Mouse (Mus musculus) heart, embryonic 12.5 days (tissue): Measurements from ENCODE around the gene Ceacam9. TPM values are rescaled to one million over a fixed set of nuclear protein-coding genes. Genes with fewer than 3 reads are reported as not detected.

Experiments
- ATAC-seq: fragments of 200-750 bp; cut with Nextera tagmentation; 2 replicates; pipeline ENCODE4 v1.8.0; 2017; ENCODE audit warnings: moderate TSS enrichment, moderate library complexity; ENCODE audit not compliant: insufficient number of reproducible peaks, low FRiP score
- H3K27ac ChIP-seq: fragments of 300-500 bp; sonication (generic); 2 replicates; pipeline ENCODE4 v1.5.1; 2016; ENCODE audit warnings: mild to moderate bottlenecking, moderate library complexity; ENCODE audit not compliant: poor library complexity, severe bottlenecking
- H3K27me3 ChIP-seq: fragments of 300-500 bp; sonication (generic); replicated peaks from 2 replicates; pipeline ENCODE4 v1.6.1; 2016; ENCODE audit warnings: mild to moderate bottlenecking, moderate library complexity
- H3K36me3 ChIP-seq: fragments of 300-500 bp; sonication (generic); 2 replicates; pipeline ENCODE4 v1.6.1; 2016; ENCODE audit warnings: mild to moderate bottlenecking, moderate library complexity
- H3K4me1 ChIP-seq: fragments of 300-500 bp; sonication (generic); replicated peaks from 2 replicates; pipeline ENCODE4 v1.6.1; 2016; ENCODE audit warnings: mild to moderate bottlenecking
- H3K4me2 ChIP-seq: fragments of 300-500 bp; sonication (generic); 2 replicates; pipeline ENCODE4 v1.6.1; 2016; ENCODE audit warnings: mild to moderate bottlenecking, moderate library complexity
- H3K4me3 ChIP-seq: fragments of 300-500 bp; sonication (generic); 2 replicates; pipeline ENCODE4 v1.5.1; 2016; ENCODE audit warnings: mild to moderate bottlenecking
- H3K9ac ChIP-seq: fragments of 300-500 bp; sonication (generic); 2 replicates; pipeline ENCODE4 v1.6.1; 2016; ENCODE audit warnings: mild to moderate bottlenecking, moderate library complexity
- H3K9me3 ChIP-seq: fragments of 300-500 bp; sonication (generic); replicated peaks from 2 replicates; pipeline ENCODE4 v1.6.1; 2016; ENCODE audit warnings: mild to moderate bottlenecking, moderate library complexity
- WGBS: fragments of 180-500 bp; shearing (Covaris S2); methylation state at CpG from one replicate; pipeline ENCODE4 v1.1.7; 2016; 5-methylcytosine and 5-hydroxymethylcytosine counted together
- polyA plus RNA-seq: library from polyadenylated mRNA; unstranded; fragments of >200 nt; fragmentation: Nextera tagmentation; extraction: Ambion mirVana; gene quantifications from 2 replicates; pipeline ENCODE4 v1.2.1, GENCODE M21; 2016

Ceacam9 gene
- polyA plus RNA-seq, 1 experiment from 2014 or later, result not detected

DNA sequence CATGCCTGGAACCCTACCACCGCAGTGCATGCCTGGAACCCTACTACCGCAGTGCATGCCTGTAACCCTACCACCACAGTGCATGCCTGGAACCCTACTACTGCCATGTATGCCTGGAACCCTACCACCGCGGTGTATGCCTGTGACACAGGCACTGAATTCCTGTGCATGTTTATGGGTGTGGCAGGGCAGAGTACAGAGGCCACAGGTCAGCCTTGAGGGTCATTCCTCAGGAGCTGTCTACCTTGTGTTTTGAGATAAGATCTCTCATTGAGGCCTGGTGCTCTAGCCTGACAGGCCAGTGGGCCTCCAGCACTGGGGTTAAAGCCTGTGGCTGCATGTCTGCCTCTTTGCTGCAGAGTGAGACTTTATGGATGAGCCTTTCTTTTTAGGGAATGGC, 23.6 kb downstream of the Ceacam9 start:
- Histone ChIP-seq H3K4me1 (peaks cover 17% of the 10 kb centered on the region), H3K27ac (no peak overlapping the region), H3K4me3 (no peak overlapping the region), H3K9me3 (no peaks in the 10 kb centered on the region), H3K36me3 (peaks cover 77% of the 10 kb centered on the region), H3K4me2 (no peak overlapping the region), H3K9ac (no peak overlapping the region), H3K27me3 (no peaks in the 10 kb centered on the region)
- WGBS, result 88% methylated on average over 4 of the region's 4 CpGs
- no peak for ATAC-seq

DNA sequence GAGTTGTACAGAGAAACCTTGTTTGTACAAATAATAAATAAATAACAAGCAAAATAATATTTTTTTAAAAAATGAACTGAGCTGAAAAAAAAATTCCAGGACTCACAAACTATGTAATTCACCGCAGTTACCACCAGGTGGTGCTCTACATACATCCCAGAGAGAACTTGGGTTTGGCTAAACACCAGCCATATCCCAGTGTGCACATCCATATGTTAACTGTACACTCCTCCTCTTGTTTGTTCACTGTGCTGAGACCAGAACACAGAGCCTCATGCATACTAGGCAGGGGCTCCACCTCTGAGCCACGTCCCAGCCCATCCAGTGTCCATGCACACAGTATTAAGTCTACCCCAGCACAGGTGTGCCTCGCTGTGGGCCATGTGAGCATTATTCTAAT, 24.4 kb downstream of the Ceacam9 start:
- Histone ChIP-seq H3K4me2 (no peak overlapping the region), H3K4me3 (no peak overlapping the region), H3K27me3 (no peaks in the 10 kb centered on the region), H3K9ac (no peak overlapping the region), H3K36me3 (peaks cover 73% of the 10 kb centered on the region), H3K4me1 (peaks cover 17% of the 10 kb centered on the region), H3K9me3 (no peaks in the 10 kb centered on the region), H3K27ac (no peak overlapping the region)
- no peak for ATAC-seq
- WGBS, result 55% methylated on average over 3 of the region's 3 CpGs

DNA sequence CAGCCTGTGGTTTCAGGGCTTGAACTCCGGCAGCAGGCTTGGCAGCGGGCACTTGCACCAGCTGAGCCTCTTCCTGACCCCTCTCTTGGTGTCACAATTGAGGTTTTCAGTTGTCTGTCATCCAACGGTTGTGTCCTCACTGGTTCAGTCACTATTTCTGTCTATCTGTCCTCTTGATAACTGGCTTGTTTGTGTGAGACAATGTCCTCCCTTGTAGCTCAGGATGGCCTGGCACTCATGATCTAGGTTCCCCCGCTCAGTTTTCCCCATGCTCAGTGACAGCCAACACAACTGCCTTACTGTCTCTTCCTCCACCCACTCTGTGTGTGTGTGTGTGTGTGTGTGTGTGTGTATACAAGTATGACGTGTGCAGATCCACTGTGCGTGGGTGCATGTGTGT, 25.9 kb downstream of the Ceacam9 start:
- Histone ChIP-seq H3K27me3 (no peaks in the 10 kb centered on the region), H3K27ac (no peak overlapping the region), H3K9me3 (no peaks in the 10 kb centered on the region), H3K4me2 (no peak overlapping the region), H3K36me3 (peaks cover 65% of the 10 kb centered on the region), H3K4me3 (no peak overlapping the region), H3K4me1 (peaks cover 17% of the 10 kb centered on the region), H3K9ac (no peak overlapping the region)
- 88% methylated on average over 6 of the region's 6 CpGs for WGBS
- no peak for ATAC-seq

DNA sequence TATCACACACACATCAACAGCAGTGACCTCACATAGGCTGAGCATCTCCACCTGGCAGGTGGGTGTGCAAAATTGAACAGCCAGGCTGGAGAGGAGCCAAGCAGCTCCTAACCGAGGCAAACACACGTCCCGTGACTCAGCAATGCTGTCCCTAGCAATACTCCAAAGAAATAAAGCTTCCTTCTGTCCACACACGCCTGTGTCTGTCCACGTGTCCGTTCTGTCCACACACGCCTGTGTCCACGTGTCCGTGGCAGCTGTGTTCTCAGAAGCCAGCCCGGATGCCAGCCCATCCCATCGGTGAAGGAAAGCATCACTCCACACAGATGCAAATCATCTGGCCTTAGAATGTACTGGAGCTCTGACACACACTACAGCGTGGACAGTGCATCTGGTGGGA, 30.3 kb downstream of the Ceacam9 start:
- H3K27me3 ChIP-seq, result no peaks in the 10 kb centered on the region
- no peak for ATAC-seq
- H3K27ac ChIP-seq, result no peak overlapping the region
- 82% methylated on average over 12 of the region's 12 CpGs for WGBS
- peaks cover 5% of the 10 kb centered on the region; the same call in 1 of the 2 replicates for H3K4me1 ChIP-seq
- no peak overlapping the region for H3K4me2 ChIP-seq
- H3K4me3 ChIP-seq, result no peak overlapping the region
- H3K9me3 ChIP-seq, result no peaks in the 10 kb centered on the region
- H3K9ac ChIP-seq, result no peak overlapping the region
- H3K36me3 ChIP-seq, result peaks cover 31% of the 10 kb centered on the region

DNA sequence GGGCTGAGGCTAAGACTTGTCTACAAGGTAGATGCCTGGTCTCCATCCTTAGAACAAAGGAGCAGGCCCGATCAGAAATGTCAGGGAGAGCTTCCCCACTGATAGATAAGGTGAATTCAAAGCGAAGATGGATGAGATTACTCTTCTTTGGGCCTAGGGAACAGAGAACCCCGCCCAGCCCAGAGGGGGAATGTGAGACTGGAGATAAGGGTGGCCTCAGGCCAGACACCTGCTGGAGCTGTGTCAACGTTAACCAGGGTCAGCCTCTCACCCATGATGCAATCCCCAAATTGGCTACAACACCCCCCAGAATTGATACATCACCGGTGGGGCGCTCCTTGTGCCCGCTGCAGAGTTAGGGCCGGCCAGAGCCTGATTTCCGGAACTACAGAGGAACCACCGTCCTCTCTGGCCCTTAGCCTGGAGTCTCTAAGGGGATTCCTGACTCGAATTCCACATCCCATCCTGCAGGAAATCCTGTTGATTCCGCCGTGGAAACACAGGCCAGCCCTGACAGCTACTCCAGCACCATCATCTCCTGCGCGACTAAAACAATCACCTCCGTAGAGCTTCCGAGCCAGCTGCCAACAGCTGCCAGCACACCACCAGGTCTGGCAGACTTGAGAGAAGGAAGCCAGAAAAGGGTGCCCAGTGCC, 33.8 kb downstream of the Ceacam9 start:
- no peak overlapping the region for H3K9ac ChIP-seq
- H3K4me3 ChIP-seq, result no peak overlapping the region
- H3K4me2 ChIP-seq, result 0 out of 2 replicates have a peak overlapping the region, but pooled peaks have one; percentile 27
- peak overlapping the region; percentile 24; the same call in 1 of the 2 replicates for H3K27ac ChIP-seq
- no peaks in the 10 kb centered on the region for H3K27me3 ChIP-seq
- ATAC-seq, result peak; percentile 51; the same call in 1 of the 2 replicates
- WGBS, result 33% methylated on average over 17 of the region's 17 CpGs
- peaks cover 11% of the 10 kb centered on the region; the same call in 1 of the 2 replicates for H3K4me1 ChIP-seq
- no peaks in the 10 kb centered on the region for H3K9me3 ChIP-seq
- no peaks in the 10 kb centered on the region for H3K36me3 ChIP-seq

DNA sequence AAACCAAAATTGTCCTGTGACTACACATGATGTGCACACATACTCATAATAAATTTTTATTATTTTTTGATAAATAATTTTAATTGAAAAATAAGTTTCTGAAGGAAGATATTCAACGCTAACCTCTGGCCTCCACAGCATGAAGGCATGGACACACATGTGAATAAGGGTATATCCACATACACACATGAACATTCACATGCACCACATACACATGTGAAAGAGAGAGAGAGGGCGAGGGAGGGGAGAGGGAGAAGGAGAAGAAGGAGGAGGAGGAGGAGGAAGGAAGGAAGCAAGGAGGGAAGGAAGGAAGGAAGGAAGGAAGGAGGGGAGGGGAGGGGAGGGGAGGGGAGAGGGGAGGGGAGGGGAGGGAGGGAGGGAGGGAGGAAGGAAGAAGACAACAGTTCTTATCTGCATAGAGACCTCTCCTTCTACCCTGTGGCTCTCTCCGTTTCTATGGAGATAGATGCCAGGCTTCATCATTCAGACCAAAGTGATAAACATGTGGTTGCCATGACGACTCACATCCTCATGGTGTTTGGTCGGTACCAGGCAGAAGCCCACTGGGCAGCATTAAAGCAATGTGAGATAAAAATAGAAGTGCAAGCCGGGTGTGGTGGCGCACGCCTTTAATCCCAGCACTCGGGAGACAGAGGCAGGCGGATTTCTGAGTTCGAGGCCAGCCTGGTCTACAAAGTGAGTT, 37.3 kb downstream of the Ceacam9 start:
- Histone ChIP-seq H3K27me3 (no peaks in the 10 kb centered on the region), H3K36me3 (no peaks in the 10 kb centered on the region), H3K27ac (no peak overlapping the region), H3K9ac (no peak overlapping the region), H3K9me3 (no peaks in the 10 kb centered on the region), H3K4me3 (no peak overlapping the region), H3K4me1 (peaks cover 16% of the 10 kb centered on the region), H3K4me2 (no peak overlapping the region)
- 71% methylated on average over 11 of the region's 11 CpGs for WGBS
- no peak for ATAC-seq

DNA sequence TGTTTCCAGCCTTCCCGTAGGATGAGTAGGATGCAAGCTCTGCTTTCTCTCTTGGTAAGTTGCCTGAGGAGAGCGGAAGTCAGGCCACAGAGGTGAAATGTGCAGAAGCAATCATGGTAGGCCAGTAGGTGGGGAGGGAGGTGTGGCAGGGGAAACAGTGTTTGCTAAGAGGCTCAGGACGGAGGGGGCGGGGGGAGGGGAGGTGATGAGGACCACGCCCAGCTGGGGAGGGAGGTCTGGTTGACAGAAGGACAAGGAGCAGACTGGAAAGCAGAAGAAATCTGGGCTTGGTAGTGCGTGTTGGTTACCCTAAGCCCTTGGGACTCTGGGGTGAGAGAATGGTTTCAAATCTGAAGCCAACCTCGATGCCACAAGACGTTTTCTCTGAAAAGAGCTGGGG, 38.6 kb downstream of the Ceacam9 start:
- 0 out of 2 replicates have a peak, but pooled peaks have one; percentile 19 for ATAC-seq
- Histone ChIP-seq H3K4me1 (peaks cover 13% of the 10 kb centered on the region), H3K4me3 (no peak overlapping the region), H3K27me3 (no peaks in the 10 kb centered on the region), H3K9me3 (no peaks in the 10 kb centered on the region), H3K27ac (no peak overlapping the region), H3K36me3 (no peaks in the 10 kb centered on the region), H3K4me2 (no peak overlapping the region), H3K9ac (no peak overlapping the region)
- 17% methylated on average over 8 of the region's 8 CpGs for WGBS

DNA sequence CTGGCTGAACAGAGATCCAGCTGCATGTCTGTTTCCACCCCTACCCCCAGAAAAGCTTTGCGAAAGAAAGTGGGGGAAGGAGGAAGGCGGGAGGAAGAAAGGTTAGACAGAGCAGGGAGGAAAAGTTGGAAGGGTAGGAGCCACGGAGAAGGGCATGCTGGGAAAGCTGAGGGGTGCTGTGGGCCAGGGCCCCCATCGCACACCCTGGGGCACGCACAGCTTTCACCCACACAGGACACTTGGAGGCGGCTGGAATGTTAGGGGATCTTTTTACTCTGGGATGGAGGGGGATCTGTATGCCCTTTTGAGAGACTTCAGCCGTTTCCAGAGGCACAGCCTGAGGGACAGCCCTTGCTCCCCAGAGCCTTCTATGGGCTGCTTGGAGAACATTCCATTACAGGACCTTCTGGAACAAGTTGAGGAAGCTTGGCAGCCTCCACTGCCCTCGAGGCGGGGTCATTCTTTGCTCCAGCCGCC, 39.3 kb downstream of the Ceacam9 start:
- Histone ChIP-seq H3K36me3 (no peaks in the 10 kb centered on the region), H3K27ac (peak overlapping the region; percentile 35), H3K27me3 (no peaks in the 10 kb centered on the region), H3K4me2 (no peak overlapping the region), H3K9me3 (no peaks in the 10 kb centered on the region), H3K4me3 (no peak overlapping the region), H3K4me1 (peaks cover 12% of the 10 kb centered on the region), H3K9ac (no peak overlapping the region)
- no peak for ATAC-seq
- WGBS, result 41% methylated on average over 10 of the region's 10 CpGs

DNA sequence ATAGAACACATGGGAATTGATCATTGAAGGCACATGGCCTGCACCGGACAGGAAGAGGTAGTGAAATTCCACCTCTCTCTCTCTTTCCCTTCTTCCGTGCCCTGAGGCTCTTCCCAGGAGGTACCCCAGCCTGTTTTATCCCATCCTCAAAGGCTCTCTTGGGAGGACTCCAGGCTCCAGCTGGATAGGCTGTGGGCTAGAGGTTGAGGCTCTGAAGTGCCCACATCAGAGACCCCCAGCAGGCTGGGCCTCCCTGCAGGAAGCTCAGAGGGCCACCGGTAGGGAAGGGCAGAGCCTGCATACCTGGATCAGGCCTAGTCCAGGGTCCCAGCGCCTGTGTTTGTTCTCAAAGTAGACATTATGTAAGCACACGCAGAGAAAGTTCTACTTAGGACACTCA, 39.9 kb downstream of the Ceacam9 start:
- Histone ChIP-seq H3K9me3 (no peaks in the 10 kb centered on the region), H3K4me3 (no peak overlapping the region), H3K9ac (no peak overlapping the region), H3K27me3 (no peaks in the 10 kb centered on the region), H3K4me2 (no peak overlapping the region), H3K36me3 (no peaks in the 10 kb centered on the region), H3K4me1 (peaks cover 17% of the 10 kb centered on the region), H3K27ac (no peak overlapping the region)
- 62% methylated on average over 5 of the region's 5 CpGs for WGBS
- ATAC-seq, result no peak

DNA sequence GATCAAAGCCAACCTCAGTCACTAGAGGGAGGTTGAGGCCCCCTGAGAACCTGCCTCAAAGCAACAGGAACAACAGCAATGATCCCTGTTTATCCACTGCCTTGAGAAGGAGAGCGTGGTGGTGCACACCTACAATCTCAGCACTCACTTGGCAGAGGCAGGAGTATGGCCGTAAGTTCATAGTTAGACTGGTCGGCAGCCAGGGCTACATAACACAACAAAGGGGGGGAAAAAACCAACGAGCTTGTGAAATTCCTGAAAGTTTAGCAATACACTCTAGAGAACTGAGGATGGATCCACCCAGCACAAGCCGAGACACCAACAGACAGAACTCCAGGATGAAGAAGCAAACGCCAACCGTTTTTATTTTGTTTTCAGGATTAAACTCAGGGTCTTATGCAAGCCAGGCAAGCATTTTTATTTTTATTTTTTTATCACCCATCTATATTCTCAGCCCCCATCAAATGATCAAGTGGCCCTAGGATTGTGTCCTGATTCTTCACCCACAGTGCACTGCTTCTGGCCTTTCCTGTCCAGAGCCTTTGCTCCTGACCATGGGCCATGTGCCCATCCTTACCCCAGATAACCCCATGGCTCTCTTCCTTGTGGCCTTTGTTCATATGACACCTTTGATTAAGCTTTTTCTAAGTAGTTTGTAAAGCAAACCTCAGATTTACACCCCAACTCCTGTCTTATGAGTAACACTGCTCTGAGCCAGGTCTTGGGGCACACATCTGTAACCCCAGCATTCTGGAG, 41.9 kb downstream of the Ceacam9 start:
- Histone ChIP-seq H3K36me3 (no peaks in the 10 kb centered on the region), H3K4me3 (no peak overlapping the region), H3K27me3 (no peaks in the 10 kb centered on the region), H3K9ac (no peak overlapping the region), H3K9me3 (no peaks in the 10 kb centered on the region), H3K27ac (no peak overlapping the region), H3K4me2 (no peak overlapping the region), H3K4me1 (peaks cover 21% of the 10 kb centered on the region)
- WGBS, result 79% methylated on average over 7 of the region's 7 CpGs
- no peak for ATAC-seq

DNA sequence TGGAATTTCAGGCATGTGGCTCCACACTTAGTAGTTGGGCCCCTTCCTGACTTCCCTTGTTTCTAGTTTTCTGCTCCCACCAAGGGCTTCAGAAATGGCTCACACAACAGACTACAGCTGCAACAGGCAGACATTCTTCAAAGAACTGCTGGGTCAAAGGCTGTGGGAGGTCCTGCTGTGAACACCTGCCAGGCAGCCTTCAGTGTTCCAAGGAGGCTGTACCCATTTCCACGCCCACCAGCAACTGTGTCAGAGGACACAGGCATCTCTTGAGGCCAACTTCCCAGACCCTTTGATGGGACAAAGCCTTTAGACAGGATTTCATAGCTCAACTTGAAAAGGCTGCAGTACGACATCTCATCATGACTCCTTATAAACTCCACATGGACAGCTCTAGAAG, 44.7 kb downstream of the Ceacam9 start:
- no peaks in the 10 kb centered on the region for H3K27me3 ChIP-seq
- H3K4me3 ChIP-seq, result no peak overlapping the region
- H3K9ac ChIP-seq, result no peak overlapping the region
- H3K9me3 ChIP-seq, result 0 out of 2 replicates have a peak, but pooled peaks cover 5% of the 10 kb centered on the region
- H3K27ac ChIP-seq, result no peak overlapping the region
- no peaks in the 10 kb centered on the region for H3K36me3 ChIP-seq
- ATAC-seq, result no peak
- WGBS, result 46% methylated on average over 2 of the region's 2 CpGs
- peaks cover 10% of the 10 kb centered on the region for H3K4me1 ChIP-seq
- no peak overlapping the region for H3K4me2 ChIP-seq
